Mouse (Mus musculus) frontal cortex, postnatal 36 days (tissue): ENCODE data around the gene Kctd5.

Source experiments
- DNase-seq, 2 experiments: peaks; one replicate each; pipeline ENCODE4 v3.0.0; 2022; ENCODE audit warnings: low spot score in 2 of 2

Gene Kctd5

GRCm38 (mm10) chr17:24037360-24037759, 35.9 kb downstream of the Kctd5 start:
- DNase-seq = no peak

GRCm38 (mm10) chr17:24036954-24037353, 36.3 kb downstream of the Kctd5 start:
- no peak for DNase-seq

- no peak for DNase-seq
Observed at GRCm38 (mm10) chr17:24035087-24035486, 38.2 kb downstream of the Kctd5 start.

- DNase-seq = no peak
Observed at GRCm38 (mm10) chr17:24030551-24030950, 42.7 kb downstream of the Kctd5 start.

GRCm38 (mm10) chr17:24029477-24029876, 43.8 kb downstream of the Kctd5 start:
- peak in 1 of 2 experiments; percentile 41 for DNase-seq

GRCm38 (mm10) chr17:24021375-24022199, 51.7 kb downstream of the Kctd5 start:
- DNase-seq = no peak

GRCm38 (mm10) chr17:24020696-24021095, 52.6 kb downstream of the Kctd5 start:
- no peak for DNase-seq

- no peak for DNase-seq
Observed at GRCm38 (mm10) chr17:24015727-24016126, 57.6 kb downstream of the Kctd5 start.

GRCm38 (mm10) chr17:24014433-24014965, 58.8 kb downstream of the Kctd5 start:
- no peak for DNase-seq

- DNase-seq = no peak
Observed at GRCm38 (mm10) chr17:24012921-24013320, 60.4 kb downstream of the Kctd5 start.

GRCm38 (mm10) chr17:24009617-24010016, 63.7 kb downstream of the Kctd5 start:
- DNase-seq = no peak

- DNase-seq = no peak
Observed at GRCm38 (mm10) chr17:24008105-24008504, 65.2 kb downstream of the Kctd5 start.

GRCm38 (mm10) chr17:24007391-24007790, 65.9 kb downstream of the Kctd5 start:
- DNase-seq = no peak

GRCm38 (mm10) chr17:24006930-24007329, 66.4 kb downstream of the Kctd5 start:
- DNase-seq = no peak

GRCm38 (mm10) chr17:24005049-24005448, 68.2 kb downstream of the Kctd5 start:
- DNase-seq = no peak

GRCm38 (mm10) chr17:24004071-24004665, 69.1 kb downstream of the Kctd5 start:
- DNase-seq = no peak

GRCm38 (mm10) chr17:24000404-24000803, 72.9 kb downstream of the Kctd5 start:
- peak; percentile 88 to 92 for DNase-seq

- no peak for DNase-seq
Observed at GRCm38 (mm10) chr17:23998383-23998782, 74.9 kb downstream of the Kctd5 start.

- DNase-seq = no peak
Observed at GRCm38 (mm10) chr17:23997901-23998300, 75.4 kb downstream of the Kctd5 start, which contains the start of gene Prss22. TSS of gene Prss22 (minus strand) at chr17:23998100.
